Mouse (Mus musculus) forebrain, embryonic 11.5 days (tissue): Measurements from ENCODE around the gene Pik3ap1. TPM values are rescaled to one million over a fixed set of nuclear protein-coding genes. Genes with fewer than 3 reads are reported as not detected.
A peak's percentile ranks its signal among the peaks of the same experiment; 100 is the strongest.

Experiments used
- ATAC-seq: fragments of 200-750 bp; cut with Nextera tagmentation; replicated peaks from 2 replicates; pipeline ENCODE4 v1.8.0; 2017; ENCODE audit warnings: moderate TSS enrichment; ENCODE audit not compliant: low FRiP score
- DNase-seq: peaks from one replicate; pipeline ENCODE4 v3.0.0-alpha.2; 2017; ENCODE audit warnings: low spot score
- H3K27ac ChIP-seq: fragments of 300-500 bp; sonication (generic); 2 replicates; pipeline ENCODE4 v1.5.1; 2014; ENCODE audit warnings: low read depth, low read length
- H3K27me3 ChIP-seq: fragments of 300-500 bp; sonication (generic); 2 replicates; pipeline ENCODE4 v1.6.1; 2014; ENCODE audit warnings: mild to moderate bottlenecking, low read length, mixed read lengths; ENCODE audit not compliant: control insufficient read depth, insufficient read depth
- H3K36me3 ChIP-seq: fragments of 300-500 bp; sonication (generic); 2 replicates; pipeline ENCODE4 v1.6.1; 2014; ENCODE audit warnings: mild to moderate bottlenecking, low read length, moderate library complexity, mixed read lengths; ENCODE audit not compliant: control insufficient read depth, insufficient read depth
- H3K4me1 ChIP-seq: fragments of 300-500 bp; sonication (generic); replicated peaks from 2 replicates; pipeline ENCODE4 v1.6.1; 2014; ENCODE audit warnings: low read length, mixed read lengths; ENCODE audit not compliant: control insufficient read depth, insufficient read depth
- H3K4me2 ChIP-seq: fragments of 300-500 bp; sonication (generic); 2 replicates; pipeline ENCODE4 v1.6.1; 2014; ENCODE audit warnings: low read depth, mild to moderate bottlenecking, low read length, moderate library complexity, mixed read lengths; ENCODE audit not compliant: severe bottlenecking
- H3K4me3 ChIP-seq: fragments of 300-500 bp; sonication (generic); 2 replicates; pipeline ENCODE4 v1.5.1; 2014; ENCODE audit warnings: low read depth, low read length
- H3K9ac ChIP-seq: fragments of 300-500 bp; sonication (generic); 2 replicates; pipeline ENCODE4 v1.6.1; 2014; ENCODE audit warnings: low read length
- H3K9me3 ChIP-seq: fragments of 300-500 bp; sonication (generic); 2 replicates; pipeline ENCODE4 v1.6.1; 2016; ENCODE audit warnings: low read length, mixed read lengths; ENCODE audit not compliant: control insufficient read depth
- WGBS: fragments of 180-500 bp; shearing (Covaris S2); extraction: QIAGEN DNeasy Blood & Tissue Kit; methylation state at CpG from one replicate; pipeline ENCODE4 v1.1.7; 2014; 5-methylcytosine and 5-hydroxymethylcytosine counted together
- polyA plus RNA-seq: library from polyadenylated mRNA; unstranded; fragments of >200 nt; fragmentation: Nextera tagmentation; extraction: Ambion mirVana; gene quantifications from 2 replicates; pipeline ENCODE4 v1.2.1, GENCODE M21; 2014

Pik3ap1 gene
- polyA plus RNA-seq, 1 experiment from 2014 or later = 3.3 TPM

DNA sequence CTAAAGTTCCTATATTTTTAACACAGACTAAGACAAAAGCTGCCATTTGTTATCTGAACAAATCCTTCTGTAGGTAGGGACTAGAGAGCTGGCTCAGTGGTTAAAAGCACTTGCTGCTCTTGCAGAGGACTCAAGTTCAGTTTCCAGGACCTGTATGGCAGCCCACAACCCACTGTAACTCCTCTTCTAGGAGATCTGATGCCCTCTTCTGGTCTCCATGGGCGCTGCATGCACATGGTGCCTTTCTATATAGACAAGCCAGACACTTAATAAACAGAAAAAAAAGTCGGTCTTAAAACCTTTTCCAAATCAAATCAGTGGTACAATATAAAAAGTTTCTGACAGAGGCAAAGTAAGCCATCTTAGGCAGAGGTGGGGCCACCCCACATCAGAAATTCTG lies 126.2 kb downstream of the Pik3ap1 start:
- WGBS = 41% methylated on average over 2 of the region's 2 CpGs
- Histone ChIP-seq H3K27ac (no peak overlapping the region), H3K36me3 (no peaks in the 10 kb centered on the region; the same call in 1 of the 2 replicates), H3K4me2 (no peak overlapping the region), H3K27me3 (no peaks in the 10 kb centered on the region), H3K4me1 (0 out of 2 replicates have a peak, but pooled peaks cover 2% of the 10 kb centered on the region), H3K9me3 (no peaks in the 10 kb centered on the region), H3K4me3 (no peak overlapping the region), H3K9ac (no peak overlapping the region)
- no peak for ATAC-seq
- peak; percentile 62 for DNase-seq

GRCm38 (mm10) chr19:41254584-41254983 lies 130.3 kb downstream of the Pik3ap1 start:
- H3K4me1 ChIP-seq = no peaks in the 10 kb centered on the region
- ATAC-seq (no peak), DNase-seq (no peak)
- no peaks in the 10 kb centered on the region for H3K27me3 ChIP-seq
- no peak overlapping the region for H3K9ac ChIP-seq
- H3K4me2 ChIP-seq = no peak overlapping the region
- H3K9me3 ChIP-seq = no peaks in the 10 kb centered on the region
- WGBS = 90% methylated on average over 5 of the region's 5 CpGs
- no peak overlapping the region for H3K4me3 ChIP-seq
- H3K27ac ChIP-seq = no peak overlapping the region
- no peaks in the 10 kb centered on the region; the same call in 1 of the 2 replicates for H3K36me3 ChIP-seq

DNA sequence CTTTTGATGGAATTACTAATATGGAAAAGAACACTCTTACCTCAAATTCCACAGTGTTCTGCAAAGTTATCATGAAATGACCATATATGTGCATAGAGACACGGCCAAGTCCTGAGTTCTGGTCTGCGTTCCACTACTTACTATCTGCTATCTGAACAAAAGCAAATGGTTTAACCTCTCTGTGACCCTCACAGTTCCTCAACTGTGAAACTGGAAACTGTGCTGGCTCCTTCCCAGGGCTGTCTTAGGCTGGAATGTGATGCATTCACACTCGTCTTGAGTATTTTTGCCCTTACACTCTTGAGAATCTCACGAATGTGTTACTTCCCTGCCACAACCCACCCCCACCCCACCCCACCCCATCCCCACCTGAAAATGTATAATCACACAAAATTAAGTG lies 135.9 kb downstream of the Pik3ap1 start:
- Histone ChIP-seq H3K4me1 (no peaks in the 10 kb centered on the region), H3K4me2 (no peak overlapping the region), H3K27me3 (no peaks in the 10 kb centered on the region), H3K27ac (no peak overlapping the region), H3K9ac (no peak overlapping the region), H3K9me3 (no peaks in the 10 kb centered on the region), H3K4me3 (no peak overlapping the region), H3K36me3 (no peaks in the 10 kb centered on the region)
- no peak for ATAC-seq
- DNase-seq = no peak
- WGBS = 81% methylated on average over 4 of the region's 4 CpGs

- ATAC-seq = no peak
- Histone ChIP-seq H3K4me1 (no peaks in the 10 kb centered on the region), H3K27ac (no peak overlapping the region), H3K4me2 (no peak overlapping the region), H3K9me3 (no peaks in the 10 kb centered on the region), H3K4me3 (no peak overlapping the region), H3K27me3 (no peaks in the 10 kb centered on the region), H3K36me3 (no peaks in the 10 kb centered on the region), H3K9ac (no peak overlapping the region)
- 94% methylated on average over 3 of the region's 3 CpGs for WGBS
- DNase-seq = no peak
These were observed 136.6 kb downstream of the Pik3ap1 start for GRCm38 (mm10) chr19:41248271-41248670.

DNA sequence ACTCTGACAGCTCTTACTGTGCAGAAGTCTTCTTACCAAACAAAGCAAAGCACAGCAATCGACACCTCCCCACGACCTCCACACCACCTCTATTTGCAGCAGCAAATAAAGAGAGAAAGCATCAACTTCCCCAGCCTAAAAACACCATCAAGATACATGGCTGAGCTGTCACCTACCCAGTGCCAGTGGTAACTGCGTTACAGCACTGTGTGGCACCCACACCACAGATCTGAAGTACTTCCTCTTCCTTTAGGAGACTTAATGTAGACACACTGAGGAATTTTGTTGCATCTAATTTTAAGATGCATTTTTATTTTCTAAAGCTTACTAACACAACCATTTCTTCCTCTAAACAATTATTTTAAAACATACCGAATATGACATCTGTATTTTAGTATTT lies 138.6 kb downstream of the Pik3ap1 start:
- Histone ChIP-seq H3K9ac (no peak overlapping the region), H3K9me3 (no peaks in the 10 kb centered on the region), H3K27ac (no peak overlapping the region), H3K4me3 (no peak overlapping the region), H3K27me3 (no peaks in the 10 kb centered on the region), H3K36me3 (no peaks in the 10 kb centered on the region; the same call in 1 of the 2 replicates), H3K4me2 (no peak overlapping the region), H3K4me1 (no peaks in the 10 kb centered on the region)
- no peak for ATAC-seq
- 84% methylated on average over 4 of the region's 4 CpGs for WGBS
- no peak for DNase-seq

- H3K27ac ChIP-seq = no peak overlapping the region
- no peak overlapping the region for H3K4me3 ChIP-seq
- H3K9me3 ChIP-seq = no peaks in the 10 kb centered on the region
- no peak for ATAC-seq
- no peak overlapping the region for H3K9ac ChIP-seq
- H3K4me2 ChIP-seq = no peak overlapping the region
- H3K36me3 ChIP-seq = no peaks in the 10 kb centered on the region; the same call in 1 of the 2 replicates
- peak; percentile 63 for DNase-seq
- H3K4me1 ChIP-seq = no peaks in the 10 kb centered on the region
- WGBS = 63% methylated on average over 6 of the region's 6 CpGs
- H3K27me3 ChIP-seq = no peaks in the 10 kb centered on the region
These were observed 140.3 kb downstream of the Pik3ap1 start for GRCm38 (mm10) chr19:41244581-41244980.

DNA sequence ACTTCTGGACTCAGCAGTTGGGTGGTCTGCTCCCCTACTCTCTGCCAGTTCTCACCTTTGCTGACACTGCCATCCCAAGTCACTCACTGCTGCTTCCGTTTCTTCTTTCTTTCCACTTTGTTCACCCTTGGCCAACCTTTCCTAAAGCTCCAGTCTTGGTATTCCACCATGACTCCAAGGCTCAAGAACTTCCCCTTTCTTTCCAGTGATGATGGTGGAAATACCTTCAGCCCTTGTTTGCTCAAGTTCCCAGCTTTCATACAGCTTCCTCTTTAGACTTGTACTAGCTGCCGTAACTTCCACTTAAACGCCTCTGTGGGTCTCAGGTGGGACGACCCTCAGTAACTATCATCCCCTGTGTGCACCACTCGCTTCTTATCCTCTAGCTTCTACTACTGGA lies 142.9 kb downstream of the Pik3ap1 start:
- no peak for DNase-seq
- no peaks in the 10 kb centered on the region for H3K4me1 ChIP-seq
- H3K36me3 ChIP-seq = no peaks in the 10 kb centered on the region; the same call in 1 of the 2 replicates
- 95% methylated on average over 5 of the region's 5 CpGs for WGBS
- H3K9me3 ChIP-seq = no peaks in the 10 kb centered on the region
- no peaks in the 10 kb centered on the region for H3K27me3 ChIP-seq
- no peak overlapping the region for H3K4me2 ChIP-seq
- H3K4me3 ChIP-seq = no peak overlapping the region
- no peak overlapping the region for H3K27ac ChIP-seq
- no peak overlapping the region for H3K9ac ChIP-seq
- no peak for ATAC-seq

- no peaks in the 10 kb centered on the region for H3K27me3 ChIP-seq
- H3K9me3 ChIP-seq = no peaks in the 10 kb centered on the region
- H3K36me3 ChIP-seq = peaks cover 4% of the 10 kb centered on the region
- 93% methylated on average over 4 of the region's 4 CpGs for WGBS
- no peak overlapping the region for H3K4me3 ChIP-seq
- H3K4me1 ChIP-seq = no peaks in the 10 kb centered on the region
- H3K4me2 ChIP-seq = no peak overlapping the region
- H3K9ac ChIP-seq = no peak overlapping the region
- no peak for ATAC-seq
- no peak for DNase-seq
- no peak overlapping the region for H3K27ac ChIP-seq
These were observed 151.2 kb downstream of the Pik3ap1 start for GRCm38 (mm10) chr19:41233698-41234097.
